Mouse (Mus musculus) frontal cortex, adult (tissue): ENCODE data around the gene Trmu.

ENCODE experiments used
- ATAC-seq: cut with Nextera tagmentation; 2 replicates; pipeline ENCODE4 v1.9.2; 2017; ENCODE audit warnings: mild to moderate bottlenecking, moderate library complexity, mixed read lengths; ENCODE audit not compliant: low TSS enrichment

Trmu gene

GRCm38 (mm10) chr15:85896284-85896683, 17.2 kb downstream of the Trmu start:
- ATAC-seq = peak; percentile 56

- ATAC-seq = no peak
These were observed 18.0 kb downstream of the Trmu start for GRCm38 (mm10) chr15:85897113-85897512.

- ATAC-seq = no peak
These were observed 20.3 kb downstream of the Trmu start for GRCm38 (mm10) chr15:85899396-85899795.

- no peak for ATAC-seq
These were observed 21.2 kb downstream of the Trmu start for GRCm38 (mm10) chr15:85900318-85900717.

- ATAC-seq = no peak
These were observed 21.7 kb downstream of the Trmu start for GRCm38 (mm10) chr15:85900801-85901200.

GRCm38 (mm10) chr15:85902505-85902904, 23.4 kb downstream of the Trmu start:
- no peak for ATAC-seq

GRCm38 (mm10) chr15:85903826-85904225, 24.7 kb downstream of the Trmu start:
- no peak for ATAC-seq

GRCm38 (mm10) chr15:85908660-85909491, 29.8 kb downstream of the Trmu start:
- no peak for ATAC-seq

- no peak for ATAC-seq
These were observed 30.3 kb downstream of the Trmu start for GRCm38 (mm10) chr15:85909492-85909829.

GRCm38 (mm10) chr15:85909931-85910330, 30.8 kb downstream of the Trmu start:
- ATAC-seq = no peak

- no peak for ATAC-seq
These were observed 34.5 kb downstream of the Trmu start for GRCm38 (mm10) chr15:85913605-85914004.

GRCm38 (mm10) chr15:85919191-85919891, 40.2 kb downstream of the Trmu start:
- ATAC-seq = no peak

GRCm38 (mm10) chr15:85919892-85920248, 40.8 kb downstream of the Trmu start:
- no peak for ATAC-seq

- no peak for ATAC-seq
These were observed 42.7 kb downstream of the Trmu start for GRCm38 (mm10) chr15:85921855-85922254.

- ATAC-seq = no peak
These were observed 49.0 kb downstream of the Trmu start for GRCm38 (mm10) chr15:85928161-85928560.

GRCm38 (mm10) chr15:85935627-85936049, 56.5 kb downstream of the Trmu start:
- ATAC-seq = no peak
